Comparison of ENCODE assay signal across 27 mouse cellular contexts in the genomic region with DNA sequence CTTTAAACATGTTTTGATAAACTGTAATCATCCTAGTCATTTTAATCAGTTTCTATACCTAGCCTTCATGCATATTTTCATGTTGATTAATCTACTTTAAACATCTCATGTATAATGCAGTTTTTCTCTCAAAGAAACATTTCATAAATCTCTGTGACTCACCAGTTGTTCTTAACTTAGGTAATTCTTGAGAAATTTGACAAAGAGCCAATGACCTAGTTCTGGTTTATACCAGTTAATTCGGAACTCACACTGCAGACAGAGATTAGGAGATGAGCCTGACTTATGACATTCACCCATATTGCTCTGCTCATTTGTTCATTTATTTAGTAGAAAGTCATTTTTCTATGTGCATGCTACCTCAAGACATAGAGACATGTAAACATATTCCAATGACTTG.
"Had no signal": no experiment of that assay in that cellular context is flagged by ENCODE, and none has a peak within 500 bp of the region (broad histone marks: within the 10 kb centered on the region; RNA-seq: fewer than 3 reads in every experiment).

No protein-coding gene starts in this region.

- H3K27ac ChIP-seq: heart, adult 2 months; heart, embryonic 13.5 days; heart, embryonic 15.5 days; hindbrain, embryonic 13.5 days; hindbrain, embryonic 15.5 days; hindbrain, postnatal 0 days; kidney, embryonic 15.5 days; kidney, postnatal 0 days; limb, embryonic 13.5 days; limb, embryonic 15.5 days; liver, embryonic 12.5 days; liver, embryonic 14.5 days had no signal

- H3K9ac ChIP-seq: heart, embryonic 13.5 days; heart, embryonic 15.5 days; hindbrain, embryonic 13.5 days; hindbrain, embryonic 15.5 days; kidney, embryonic 15.5 days; limb, embryonic 13.5 days; limb, embryonic 15.5 days; liver, embryonic 12.5 days; liver, embryonic 14.5 days had no signal

- H3K36me3 ChIP-seq: heart, embryonic 13.5 days; heart, embryonic 15.5 days; hindbrain, embryonic 13.5 days; hindbrain, embryonic 15.5 days; kidney, embryonic 15.5 days; limb, embryonic 13.5 days; limb, embryonic 15.5 days; liver, embryonic 12.5 days had no signal

- ATAC-seq: hindbrain, postnatal 0 days; intestine, embryonic 16.5 days; liver, embryonic 12.5 days had no signal

- DNase-seq: gastrocnemius, postnatal 14 days; gastrocnemius, postnatal 36 days; heart, adult 11 months; heart, adult 2 months; heart, postnatal 14 days; heart, postnatal 36 days; kidney, adult 11 months; kidney, adult 2 months; kidney, adult 9 months; kidney, postnatal 14 days; kidney, postnatal 36 days; layer of hippocampus, adult 9-11 months; layer of hippocampus, postnatal 36 days; left cerebral cortex, postnatal 4 days had no signal

- H3K4me1 ChIP-seq: heart, embryonic 13.5 days; heart, embryonic 15.5 days; hindbrain, embryonic 13.5 days; hindbrain, embryonic 15.5 days; kidney, embryonic 15.5 days; limb, embryonic 13.5 days; limb, embryonic 15.5 days; liver, embryonic 12.5 days had no signal

- H3K4me3 ChIP-seq: heart, adult 2 months; heart, embryonic 13.5 days; heart, embryonic 15.5 days; hindbrain, embryonic 13.5 days; hindbrain, embryonic 15.5 days; kidney, embryonic 15.5 days; limb, embryonic 13.5 days; limb, embryonic 15.5 days; liver, embryonic 12.5 days had no signal

- H3K9me3 ChIP-seq: heart, embryonic 13.5 days; heart, embryonic 15.5 days; hindbrain, embryonic 13.5 days; hindbrain, embryonic 15.5 days; kidney, embryonic 15.5 days; limb, embryonic 13.5 days; limb, embryonic 15.5 days; liver, embryonic 12.5 days had no signal

- H3K4me2 ChIP-seq: heart, embryonic 11.5 days; heart, embryonic 13.5 days; heart, embryonic 15.5 days; hindbrain, embryonic 13.5 days; hindbrain, embryonic 15.5 days; kidney, embryonic 15.5 days; limb, embryonic 13.5 days; limb, embryonic 15.5 days; liver, embryonic 12.5 days had no signal

- H3K27me3 ChIP-seq: heart, embryonic 13.5 days; heart, embryonic 15.5 days; hindbrain, embryonic 13.5 days; hindbrain, embryonic 15.5 days; kidney, embryonic 15.5 days; limb, embryonic 13.5 days; limb, embryonic 15.5 days; liver, embryonic 12.5 days had no signal
